Mouse (Mus musculus) right cerebral cortex, adult 2 months (tissue): Measurements from ENCODE around the gene Isyna1.
"Not testable (repeated sequence)": the region's sequence is repeated elsewhere in the genome, so short reads cannot be mapped to it uniquely, and the experiment has no call there.

Experiments
- DNase-seq, 2 experiments: peaks; one replicate each; pipeline ENCODE4 v3.0.0; 2021 to 2022; ENCODE audit warnings: low spot score in 2 of 2

Isyna1 gene

GRCm38 (mm10) chr8:70574915-70575314 is 19.3 kb upstream of the Isyna1 start:
- DNase-seq = no peak

- DNase-seq = no peak
These were observed 17.0 kb upstream of the Isyna1 start for GRCm38 (mm10) chr8:70577207-70577606.

GRCm38 (mm10) chr8:70583476-70584387 is 10.4 kb upstream of the Isyna1 start:
- no peak for DNase-seq

DNA sequence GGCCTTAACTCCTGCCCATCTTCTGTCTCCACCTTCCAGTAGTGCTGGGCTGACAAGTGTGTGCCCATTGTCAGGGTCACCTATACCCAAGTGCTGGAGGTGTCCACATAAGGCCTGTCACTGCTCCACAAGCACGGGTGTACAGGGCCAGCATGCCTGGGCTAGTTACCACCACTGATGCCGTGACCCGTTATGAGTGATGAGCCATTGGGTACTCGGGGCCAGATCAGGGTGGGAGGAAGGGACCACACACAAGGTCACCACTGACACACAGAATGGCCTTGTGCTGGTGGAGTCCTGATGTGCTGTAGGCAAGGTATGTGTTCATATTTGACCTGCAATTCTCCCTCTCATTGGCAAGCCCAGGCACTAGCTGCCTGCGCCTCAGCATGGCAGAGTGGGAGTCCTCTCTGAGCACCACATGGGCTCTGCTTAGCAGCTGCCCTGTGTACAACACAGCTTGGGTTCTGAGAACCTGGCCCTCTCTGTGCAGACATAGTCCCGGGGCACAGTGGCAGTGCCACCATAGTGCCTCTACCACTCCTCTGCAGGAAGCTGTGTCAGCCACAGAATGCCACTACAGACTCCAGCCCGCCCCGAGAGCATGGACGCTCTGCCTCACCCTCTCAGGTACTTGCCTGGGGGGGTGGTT is 9.4 kb upstream of the Isyna1 start:
- DNase-seq = no peak

GRCm38 (mm10) chr8:70585258-70585652 is 8.9 kb upstream of the Isyna1 start:
- DNase-seq = peak; percentile 44 to 75

- not testable (repeated sequence) for DNase-seq
These were observed 6.2 kb upstream of the Isyna1 start for GRCm38 (mm10) chr8:70587955-70588354.

DNA sequence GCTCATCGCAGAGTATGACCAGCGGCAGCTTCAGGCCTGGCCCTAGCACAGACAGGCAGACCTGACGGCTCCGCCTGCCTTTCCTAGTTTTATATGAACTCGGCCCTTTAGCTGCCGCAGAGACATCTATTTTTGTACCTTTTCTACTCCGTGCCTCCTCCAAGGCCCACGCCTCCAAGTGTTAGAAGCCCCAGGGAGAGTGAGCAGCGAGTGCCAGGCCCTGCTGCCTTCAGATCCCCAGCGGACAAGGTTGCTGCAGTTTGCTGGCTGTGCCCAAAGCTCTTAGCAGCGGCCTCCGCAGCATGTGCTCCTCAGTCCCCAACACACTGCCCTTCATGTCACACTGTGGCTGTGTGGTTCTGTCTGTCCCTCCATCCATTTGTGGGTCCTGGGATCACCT is 2.6 kb upstream of the Isyna1 start:
- peak in 1 of 2 experiments; percentile 48 for DNase-seq

DNA sequence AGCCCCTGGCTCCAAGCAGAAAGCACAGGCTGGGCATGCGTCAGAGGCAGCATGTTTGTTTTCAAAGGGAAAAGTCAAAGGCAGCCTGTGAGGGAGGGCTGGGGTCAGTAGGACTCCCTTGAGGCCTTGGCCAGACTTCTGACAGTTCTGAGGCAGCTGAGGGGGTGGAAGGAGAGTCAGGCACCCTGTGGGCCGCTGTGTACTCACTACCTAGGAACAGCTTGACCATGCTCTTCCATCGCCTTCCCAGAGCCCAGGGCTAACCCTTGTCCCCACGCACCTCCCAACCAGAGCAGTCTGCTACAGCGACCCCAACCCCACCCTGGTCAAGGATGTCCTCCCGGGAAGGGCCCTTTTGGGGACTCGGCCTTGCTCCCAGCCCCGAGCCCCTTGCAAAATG is 1.0 kb upstream of the Isyna1 start:
- no peak for DNase-seq

DNA sequence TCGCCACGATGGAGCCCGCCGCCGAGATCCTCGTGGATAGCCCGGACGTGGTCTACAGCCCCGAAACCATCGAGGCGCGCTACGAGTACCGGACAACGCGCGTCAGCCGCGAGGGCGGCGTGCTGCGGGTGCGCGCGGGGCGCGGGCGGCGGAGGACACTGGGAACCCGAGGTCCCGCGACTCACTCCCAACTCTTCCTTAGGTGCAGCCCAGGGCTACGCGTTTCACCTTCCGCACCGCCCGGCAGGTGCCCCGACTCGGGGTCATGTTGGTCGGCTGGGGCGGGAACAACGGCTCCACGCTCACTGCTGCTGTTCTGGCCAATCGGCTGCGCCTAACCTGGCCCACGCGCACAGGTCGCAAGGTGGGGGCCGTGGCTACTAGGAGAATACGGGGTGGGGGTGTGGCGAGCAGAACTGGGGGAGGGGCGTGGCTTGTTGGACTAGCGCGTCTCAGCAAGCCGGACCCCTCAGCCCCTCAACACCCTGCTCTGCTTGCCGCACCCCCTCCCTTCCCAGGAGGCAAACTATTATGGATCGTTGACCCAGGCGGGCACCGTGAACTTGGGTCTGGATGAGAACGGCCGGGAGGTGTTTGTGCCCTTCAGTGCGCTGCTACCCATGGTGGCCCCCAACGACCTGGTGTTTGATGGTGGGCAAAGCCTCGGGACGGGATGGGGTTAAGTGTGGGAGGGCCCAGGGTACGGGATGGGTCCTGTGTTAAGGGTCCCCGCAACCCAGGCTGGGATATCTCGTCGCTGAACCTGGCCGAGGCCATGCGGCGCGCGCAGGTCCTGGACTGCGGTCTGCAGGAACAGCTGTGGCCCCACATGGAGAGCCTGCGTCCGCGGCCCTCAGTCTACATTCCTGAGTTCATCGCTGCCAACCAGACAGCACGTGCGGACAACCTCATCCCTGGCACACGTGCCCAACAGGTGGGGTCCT is 720 bp downstream of the Isyna1 start:
- DNase-seq = no peak

DNA sequence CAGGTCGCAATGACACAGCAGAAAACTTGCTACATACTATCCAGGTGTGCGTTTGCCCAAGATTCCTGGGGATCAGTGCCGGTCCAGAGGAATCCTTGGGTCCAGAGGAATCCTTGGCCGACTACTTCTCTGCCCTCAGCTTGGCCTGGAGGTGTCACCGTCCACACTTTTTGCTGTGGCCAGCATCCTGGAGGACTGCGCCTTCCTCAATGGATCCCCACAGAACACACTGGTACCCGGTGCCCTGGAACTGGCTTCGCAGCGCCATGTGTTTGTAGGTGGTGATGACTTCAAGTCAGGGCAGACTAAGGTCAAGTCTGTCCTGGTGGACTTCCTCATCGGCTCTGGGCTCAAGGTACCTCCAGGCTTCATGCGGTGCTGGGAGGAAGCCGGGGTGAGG is 1.6 kb downstream of the Isyna1 start:
- DNase-seq = no peak

DNA sequence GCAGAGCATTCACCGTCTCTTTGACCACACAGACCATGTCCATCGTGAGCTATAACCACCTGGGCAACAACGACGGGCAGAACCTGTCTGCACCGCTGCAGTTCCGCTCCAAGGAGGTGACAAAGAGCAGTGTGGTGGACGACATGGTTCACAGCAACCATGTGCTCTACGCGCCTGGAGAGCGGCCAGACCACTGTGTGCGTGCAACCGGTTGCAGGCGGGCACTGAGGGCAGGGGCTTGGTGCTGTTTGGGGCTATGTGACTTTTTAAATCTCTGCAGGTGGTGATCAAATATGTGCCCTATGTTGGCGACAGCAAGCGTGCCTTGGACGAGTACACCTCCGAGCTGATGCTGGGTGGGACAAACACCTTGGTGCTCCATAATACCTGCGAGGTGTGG is 2.0 kb downstream of the Isyna1 start:
- no peak for DNase-seq

DNA sequence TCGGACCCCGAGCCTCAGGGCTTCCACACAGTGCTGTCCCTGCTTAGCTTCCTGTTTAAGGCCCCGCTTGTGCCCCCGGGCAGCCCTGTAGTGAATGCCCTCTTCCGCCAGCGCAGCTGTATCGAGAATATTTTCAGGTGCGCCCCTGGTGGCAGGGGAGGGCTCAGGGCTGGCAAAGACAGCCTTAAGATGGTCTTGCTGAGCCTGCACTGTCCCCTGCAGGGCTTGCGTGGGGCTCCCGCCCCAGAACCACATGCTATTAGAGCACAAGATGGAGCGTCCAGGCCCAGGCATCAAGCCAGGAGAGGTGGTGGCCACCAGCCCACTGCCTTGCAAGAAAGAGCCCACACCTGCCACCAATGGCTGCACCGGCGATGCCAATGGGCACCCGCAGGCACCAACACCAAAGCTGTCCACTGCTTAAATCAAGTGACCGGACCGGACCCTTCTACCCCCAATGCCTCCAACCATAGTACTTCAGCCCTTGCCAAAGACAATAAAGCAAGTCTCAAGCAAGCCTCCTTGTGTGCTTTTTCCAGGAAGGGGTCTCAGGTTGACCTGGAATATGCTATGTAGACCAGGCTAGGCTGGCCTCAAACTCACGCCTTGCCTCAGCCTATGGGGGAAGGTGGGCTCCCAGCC is 2.7 kb downstream of the Isyna1 start:
- no peak for DNase-seq

- no peak for DNase-seq
These were observed 3.5 kb downstream of the Isyna1 start for GRCm38 (mm10) chr8:70597417-70598272.

DNA sequence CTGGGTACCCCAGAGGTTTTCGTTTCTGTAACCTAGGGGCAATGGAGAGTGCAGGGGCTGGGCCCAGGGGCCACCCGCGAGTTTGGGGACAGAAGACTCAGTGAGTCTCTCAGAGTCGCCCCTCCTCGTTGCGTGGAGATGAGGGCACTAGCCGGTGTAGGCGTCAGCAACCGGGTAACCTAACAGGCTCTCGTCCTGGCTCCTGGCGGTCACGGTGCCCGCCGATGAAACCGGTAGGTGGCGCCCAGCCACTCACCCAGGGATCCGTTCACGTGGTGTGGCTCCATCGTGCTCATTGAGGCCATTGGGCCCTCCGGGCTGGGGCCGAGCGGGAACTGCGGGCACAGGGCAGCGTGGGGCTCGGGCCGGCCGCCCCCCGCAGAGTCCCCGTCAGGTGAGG is 4.1 kb downstream of the Isyna1 start:
- DNase-seq = peak; percentile 84 to 89

- peak in 1 of 2 experiments; percentile 36 for DNase-seq
These were observed 4.5 kb downstream of the Isyna1 start for GRCm38 (mm10) chr8:70598722-70599121.

DNA sequence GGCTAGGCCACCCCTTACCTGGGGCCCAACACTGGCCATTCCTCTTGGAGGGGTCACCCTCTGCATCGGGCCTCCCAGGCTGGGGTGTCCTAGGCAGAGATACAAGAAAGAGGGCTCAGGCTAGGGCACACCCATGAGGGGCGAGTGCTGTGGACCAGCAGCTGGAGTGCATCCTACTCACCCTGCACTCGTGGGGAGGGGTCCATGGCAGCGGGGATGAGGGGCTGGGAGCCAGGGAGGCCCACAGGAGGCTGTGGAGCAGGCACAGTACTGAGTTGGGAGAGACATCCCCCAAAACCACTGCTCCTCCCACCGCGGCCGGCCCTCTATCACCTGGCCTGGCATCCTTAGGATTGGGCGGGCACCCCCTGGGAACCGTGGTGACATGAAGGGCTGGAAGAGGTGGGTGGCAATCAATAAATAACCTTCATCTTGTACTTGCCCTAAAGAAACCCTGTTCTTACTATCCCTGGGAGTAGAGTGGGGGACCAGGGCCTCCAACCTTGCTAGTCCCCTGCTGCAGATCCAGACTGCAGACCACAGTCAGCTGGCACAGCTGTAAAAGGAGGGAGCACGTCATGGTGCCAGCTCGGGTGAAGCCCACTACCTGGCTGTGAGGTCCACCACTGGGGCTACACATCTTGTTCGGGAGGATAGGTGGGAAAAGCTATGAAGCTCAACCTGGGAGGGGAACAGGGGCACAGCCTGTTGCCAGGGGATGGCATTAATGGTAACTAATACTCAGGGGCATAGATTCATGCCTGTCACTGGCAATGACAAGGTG is 5.5 kb downstream of the Isyna1 start:
- no peak for DNase-seq

- DNase-seq = no peak
These were observed 6.5 kb downstream of the Isyna1 start for GRCm38 (mm10) chr8:70600473-70601270.

DNA sequence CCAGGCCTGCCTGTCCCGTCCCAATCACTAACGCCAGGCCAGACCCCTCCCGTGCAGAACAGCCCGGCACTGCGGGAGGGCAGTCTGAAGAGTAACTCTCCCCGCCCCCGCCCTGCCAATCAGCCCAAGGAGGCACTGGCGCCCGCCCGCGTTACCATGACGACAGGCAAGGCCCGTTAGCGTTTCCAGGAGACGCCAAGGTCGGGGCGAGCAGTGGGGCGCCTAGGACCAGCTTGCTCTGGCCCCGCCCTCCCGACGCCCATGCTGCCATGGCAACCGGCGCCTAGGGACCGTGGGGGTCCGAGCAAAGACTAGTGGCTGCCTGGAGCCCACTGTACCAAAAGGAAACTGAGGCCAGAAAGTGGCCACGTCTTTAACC is 7.1 kb downstream of the Isyna1 start:
- DNase-seq = peak; percentile 86 to 87
